Mouse (Mus musculus) midbrain, embryonic 14.5 days (tissue): Measurements from ENCODE around the gene Slc41a1. TPM values are rescaled to one million over a fixed set of nuclear protein-coding genes. Genes with fewer than 3 reads are reported as not detected.

Source experiments
- ATAC-seq: fragments of 200-750 bp; cut with Nextera tagmentation; 2 replicates; pipeline ENCODE4 v1.8.0; 2017; ENCODE audit warnings: moderate number of reproducible peaks, moderate library complexity; ENCODE audit not compliant: low FRiP score, low TSS enrichment
- DNase-seq: peaks from one replicate; pipeline ENCODE4 v3.0.0-alpha.2; 2015
- H3K27ac ChIP-seq: fragments of 300-500 bp; sonication (generic); replicated peaks from 2 replicates; pipeline ENCODE4 v1.5.1; 2014; ENCODE audit warnings: mild to moderate bottlenecking, low read depth, low read length, moderate library complexity
- H3K27me3 ChIP-seq: fragments of 300-500 bp; sonication (generic); 2 replicates; pipeline ENCODE4 v1.6.1; 2014; ENCODE audit warnings: low read length, control low read depth, mixed read lengths; ENCODE audit not compliant: control insufficient read depth, insufficient read depth
- H3K36me3 ChIP-seq: fragments of 300-500 bp; sonication (generic); 2 replicates; pipeline ENCODE4 v1.6.1; 2014; ENCODE audit warnings: low read length, control low read depth; ENCODE audit not compliant: control insufficient read depth, insufficient read depth
- H3K4me1 ChIP-seq: fragments of 300-500 bp; sonication (generic); 2 replicates; pipeline ENCODE4 v1.6.1; 2014; ENCODE audit warnings: mild to moderate bottlenecking, antibody characterized with exemption, low read length, control low read depth; ENCODE audit not compliant: control insufficient read depth, insufficient read depth
- H3K4me2 ChIP-seq: fragments of 300-500 bp; sonication (generic); 2 replicates; pipeline ENCODE4 v1.6.1; 2014; ENCODE audit warnings: mild to moderate bottlenecking, low read length, moderate library complexity
- H3K4me3 ChIP-seq: fragments of 300-500 bp; sonication (generic); replicated peaks from 2 replicates; pipeline ENCODE4 v1.5.1; 2014; ENCODE audit warnings: low read depth, low read length
- H3K9ac ChIP-seq: fragments of 300-500 bp; sonication (generic); replicated peaks from 2 replicates; pipeline ENCODE4 v1.6.1; 2014; ENCODE audit warnings: mild to moderate bottlenecking, low read length, moderate library complexity
- H3K9me3 ChIP-seq: fragments of 300-500 bp; sonication (generic); 2 replicates; pipeline ENCODE4 v1.6.1; 2016; ENCODE audit warnings: low read length, control low read depth, mixed read lengths; ENCODE audit not compliant: control insufficient read depth
- WGBS: fragments of 180-500 bp; shearing (Covaris S2); extraction: QIAGEN DNeasy Blood & Tissue Kit; methylation state at CpG from one replicate; pipeline ENCODE4 v1.1.7; 2014; 5-methylcytosine and 5-hydroxymethylcytosine counted together
- polyA plus RNA-seq: library from polyadenylated mRNA; unstranded; fragments of >200 nt; fragmentation: Nextera tagmentation; extraction: Ambion mirVana; gene quantifications from 2 replicates; pipeline ENCODE4 v1.2.1, GENCODE M21; 2014

Gene Slc41a1
- polyA plus RNA-seq: 7.5 and 12.9 TPM in 2 replicates

DNA sequence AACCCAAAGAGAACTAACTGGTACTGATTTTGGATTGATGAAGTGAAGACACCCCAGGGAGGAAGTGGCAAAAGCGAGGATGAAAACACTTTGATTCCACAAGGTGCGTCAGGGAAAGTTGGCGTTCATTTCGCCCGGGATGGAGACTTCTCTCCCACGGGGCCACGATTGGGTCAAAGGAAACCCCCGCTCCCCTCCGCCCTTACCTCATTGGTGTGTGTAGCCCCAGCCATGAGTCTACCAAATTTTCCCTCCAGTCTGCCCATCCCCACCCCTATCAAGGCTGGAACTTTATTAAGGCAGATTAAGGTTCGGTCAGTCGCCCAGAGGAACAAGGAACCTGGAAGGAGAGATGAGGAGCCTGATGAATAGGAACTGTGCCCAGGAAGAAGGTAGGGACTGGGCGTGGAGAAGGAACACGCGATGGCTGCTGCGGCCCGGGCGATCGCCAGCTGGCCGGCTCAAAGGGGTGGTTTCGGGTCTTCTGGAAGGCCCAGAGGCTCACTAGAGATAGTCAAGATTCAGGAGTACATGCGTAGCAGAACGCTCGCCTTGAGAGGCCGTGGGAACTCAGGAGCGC is at the start of gene Slc41a1:
TSS of gene Slc41a1 (plus strand) at position 287 of the 580 bp plus-strand sequence.
- Histone ChIP-seq H3K9ac (peak within 1 kb of the TSS; percentile 73), H3K9me3 (no peaks in the 10 kb centered on the region), H3K27ac (peak within 1 kb of the TSS; percentile 79), H3K4me1 (peaks cover 22% of the 10 kb centered on the region; the same call in 1 of the 2 replicates), H3K36me3 (peaks cover 8% of the 10 kb centered on the region; the same call in 1 of the 2 replicates), H3K4me3 (peak within 1 kb of the TSS; percentile 87), H3K27me3 (no peaks in the 10 kb centered on the region), H3K4me2 (peak within 1 kb of the TSS; percentile 86)
- 4% methylated on average over 25 of the region's 25 CpGs for WGBS
- peak; percentile 24 for ATAC-seq
- no peak for DNase-seq

DNA sequence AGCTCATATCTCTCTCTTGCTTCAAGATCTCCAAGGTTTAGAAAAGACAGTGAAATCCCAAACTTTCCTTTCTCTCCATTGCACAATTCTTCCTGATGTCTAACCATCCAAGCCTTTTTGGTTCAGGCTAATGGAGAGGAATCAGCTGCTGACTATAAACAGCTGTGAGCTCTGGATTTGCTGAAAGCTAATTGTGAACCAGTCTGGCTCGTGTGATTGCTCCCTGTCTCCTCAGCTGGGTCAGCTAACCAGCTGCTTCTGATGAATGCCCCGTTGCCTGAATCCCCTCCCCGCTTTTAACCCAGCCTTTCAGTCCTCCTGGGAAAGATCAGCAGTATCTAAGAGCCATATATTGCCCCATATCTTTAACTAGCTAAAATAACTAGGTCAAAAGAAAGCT is 32.7 kb upstream of the Slc41a1 start:
- H3K4me3 ChIP-seq: no peak overlapping the region
- H3K36me3 ChIP-seq: no peaks in the 10 kb centered on the region
- no peak overlapping the region for H3K4me2 ChIP-seq
- H3K4me1 ChIP-seq: no peaks in the 10 kb centered on the region
- H3K9me3 ChIP-seq: no peaks in the 10 kb centered on the region
- H3K9ac ChIP-seq: no peak overlapping the region
- 31% methylated on average over 3 of the region's 3 CpGs for WGBS
- no peak for ATAC-seq
- H3K27me3 ChIP-seq: no peaks in the 10 kb centered on the region
- DNase-seq: peak; percentile 28
- H3K27ac ChIP-seq: no peak overlapping the region

DNA sequence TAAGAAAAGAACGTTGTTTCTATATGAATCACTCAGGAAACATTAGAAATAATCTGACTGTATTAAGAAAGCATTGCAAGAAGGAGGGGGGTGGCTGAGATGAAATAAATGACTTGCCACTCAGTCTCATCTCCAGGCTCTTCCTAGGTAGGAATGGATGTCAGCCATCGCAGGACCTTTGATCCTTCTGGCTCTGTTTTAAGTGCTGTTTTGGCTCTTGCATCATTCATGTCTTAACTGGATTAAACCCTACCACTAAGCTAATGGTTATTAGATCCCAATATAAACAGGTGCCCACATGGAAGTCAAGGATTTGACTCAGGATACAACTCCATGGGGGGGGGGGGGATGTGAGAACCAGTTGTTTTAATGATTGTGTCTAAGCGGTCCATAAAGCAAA is 32.1 kb upstream of the Slc41a1 start:
- Histone ChIP-seq H3K9me3 (no peaks in the 10 kb centered on the region), H3K27ac (no peak overlapping the region), H3K4me2 (no peak overlapping the region), H3K36me3 (no peaks in the 10 kb centered on the region), H3K4me3 (no peak overlapping the region), H3K4me1 (no peaks in the 10 kb centered on the region), H3K9ac (no peak overlapping the region), H3K27me3 (no peaks in the 10 kb centered on the region)
- WGBS: 87% methylated on average over 3 of the region's 3 CpGs
- ATAC-seq (no peak), DNase-seq (no peak)

DNA sequence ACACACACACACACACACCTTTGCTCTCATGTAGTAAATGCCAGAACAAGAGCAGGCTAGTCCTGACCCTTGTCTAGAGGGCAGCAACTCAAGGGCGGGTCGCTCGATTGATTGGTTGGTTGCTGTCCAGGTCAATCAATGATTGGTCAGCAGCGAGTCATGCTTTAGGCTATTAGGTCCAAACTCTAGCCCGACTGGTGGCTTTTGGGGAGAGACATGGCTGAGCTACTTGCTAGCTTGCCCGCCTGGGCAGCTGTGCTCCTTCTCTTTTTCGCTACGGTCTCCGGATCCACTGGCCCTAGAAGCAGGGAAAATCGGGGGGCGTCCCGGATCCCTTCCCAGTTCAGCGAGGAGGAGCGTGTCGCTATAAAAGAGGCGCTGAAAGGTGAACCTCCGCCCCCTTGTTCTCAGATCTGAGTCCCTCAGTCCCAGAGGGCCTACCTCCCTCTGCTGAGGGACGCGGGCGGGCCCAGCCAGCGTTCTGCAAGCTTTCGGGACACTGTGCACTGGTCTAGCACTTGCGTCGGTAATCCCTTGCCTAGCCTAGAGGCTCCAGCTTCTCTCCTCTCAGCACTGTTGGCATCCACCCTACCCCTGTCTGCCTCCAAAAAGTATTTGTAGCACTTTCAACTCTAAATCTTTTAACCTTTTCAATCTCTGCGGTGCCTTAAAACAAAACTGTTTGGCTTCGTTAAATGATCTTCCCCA is 29.9 kb upstream of the Slc41a1 start, which contains the start of gene Pm20d1:
TSS of gene Pm20d1 (plus strand) at position 180 of the 708 bp plus-strand sequence.
- Histone ChIP-seq H3K27me3 (no peaks in the 10 kb centered on the region), H3K36me3 (no peaks in the 10 kb centered on the region), H3K9me3 (no peaks in the 10 kb centered on the region), H3K4me3 (peak within 1 kb of the TSS; percentile 17; the same call in 1 of the 2 replicates), H3K4me2 (peak within 1 kb of the TSS; percentile 52), H3K9ac (peak within 1 kb of the TSS; percentile 34; the same call in 1 of the 2 replicates), H3K27ac (no peak within 1 kb of the TSS), H3K4me1 (no peaks in the 10 kb centered on the region)
- WGBS: 7% methylated on average over 26 of the region's 26 CpGs
- DNase-seq (peak; percentile 39), ATAC-seq (no peak)

DNA sequence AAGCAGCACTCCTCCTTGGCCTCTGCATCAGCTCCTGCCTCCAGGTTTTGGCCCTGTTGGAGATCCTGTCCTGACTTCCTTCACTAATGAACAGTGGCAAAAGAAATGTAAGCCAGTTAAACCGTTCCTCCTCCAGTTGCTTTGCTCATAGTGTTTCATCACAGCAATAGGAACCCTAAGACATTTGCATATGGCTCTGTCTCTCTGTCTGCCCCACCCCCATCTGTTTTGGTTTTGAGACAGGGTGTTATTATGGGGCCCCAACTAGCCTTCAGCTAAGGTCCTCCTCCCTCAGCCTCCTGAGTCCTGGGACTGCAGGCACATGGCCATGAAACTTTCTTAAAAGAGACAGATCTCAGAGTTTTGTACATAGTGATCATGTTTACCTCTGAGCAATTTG is 27.3 kb upstream of the Slc41a1 start:
- DNase-seq: no peak
- Histone ChIP-seq H3K9me3 (no peaks in the 10 kb centered on the region), H3K27me3 (no peaks in the 10 kb centered on the region), H3K4me1 (no peaks in the 10 kb centered on the region), H3K9ac (no peak overlapping the region), H3K27ac (no peak overlapping the region), H3K4me2 (no peak overlapping the region), H3K36me3 (no peaks in the 10 kb centered on the region), H3K4me3 (no peak overlapping the region)
- WGBS: 65% methylated on average over 1 of the region's 1 CpGs
- no peak for ATAC-seq

DNA sequence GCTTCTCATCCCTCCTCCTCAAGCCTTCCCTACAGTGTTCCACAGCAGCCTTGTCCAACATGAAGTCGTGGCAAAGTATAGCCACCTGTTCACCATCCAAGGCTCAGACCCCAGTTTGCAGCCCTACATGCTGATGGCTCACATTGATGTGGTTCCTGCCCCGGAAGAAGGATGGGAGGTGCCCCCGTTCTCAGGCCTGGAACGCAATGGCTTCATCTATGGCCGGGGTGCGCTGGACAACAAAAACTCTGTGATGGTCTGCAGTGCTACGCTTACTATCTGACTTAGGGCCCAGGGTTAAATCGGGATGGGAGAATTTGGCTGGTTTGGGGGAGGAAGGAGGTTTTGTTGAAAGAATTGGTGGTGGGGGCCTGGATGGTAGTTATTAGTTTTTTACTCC is 26.2 kb upstream of the Slc41a1 start:
- Histone ChIP-seq H3K36me3 (no peaks in the 10 kb centered on the region), H3K9me3 (no peaks in the 10 kb centered on the region), H3K27ac (no peak overlapping the region), H3K4me2 (no peak overlapping the region), H3K9ac (no peak overlapping the region), H3K4me1 (no peaks in the 10 kb centered on the region), H3K27me3 (no peaks in the 10 kb centered on the region), H3K4me3 (no peak overlapping the region)
- WGBS: 95% methylated on average over 8 of the region's 8 CpGs
- no peak for DNase-seq
- ATAC-seq: no peak

DNA sequence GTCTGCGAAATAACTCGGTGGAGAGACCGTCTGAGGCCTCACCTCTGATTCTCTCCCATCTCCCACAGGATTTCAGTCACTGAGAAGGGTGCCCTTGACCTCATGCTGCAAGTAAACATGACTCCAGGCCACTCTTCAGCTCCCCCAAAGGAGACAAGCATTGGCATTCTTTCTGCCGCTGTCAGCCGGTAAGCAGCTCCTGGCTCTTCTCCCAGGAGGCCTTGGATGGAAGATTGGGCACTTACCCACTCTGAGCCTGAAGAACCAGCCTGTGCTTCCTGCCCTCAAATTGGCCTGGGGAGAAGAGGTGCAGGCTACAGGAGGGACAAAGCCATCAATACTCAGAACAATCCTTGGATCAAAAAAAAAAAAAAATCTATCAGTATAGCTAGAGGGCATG is 24.6 kb upstream of the Slc41a1 start:
- H3K9ac ChIP-seq: no peak overlapping the region
- ATAC-seq (no peak), DNase-seq (no peak)
- 90% methylated on average over 5 of the region's 5 CpGs for WGBS
- no peaks in the 10 kb centered on the region for H3K4me1 ChIP-seq
- no peaks in the 10 kb centered on the region for H3K9me3 ChIP-seq
- H3K4me2 ChIP-seq: no peak overlapping the region
- H3K36me3 ChIP-seq: no peaks in the 10 kb centered on the region
- H3K27ac ChIP-seq: no peak overlapping the region
- H3K4me3 ChIP-seq: no peak overlapping the region
- H3K27me3 ChIP-seq: no peaks in the 10 kb centered on the region

DNA sequence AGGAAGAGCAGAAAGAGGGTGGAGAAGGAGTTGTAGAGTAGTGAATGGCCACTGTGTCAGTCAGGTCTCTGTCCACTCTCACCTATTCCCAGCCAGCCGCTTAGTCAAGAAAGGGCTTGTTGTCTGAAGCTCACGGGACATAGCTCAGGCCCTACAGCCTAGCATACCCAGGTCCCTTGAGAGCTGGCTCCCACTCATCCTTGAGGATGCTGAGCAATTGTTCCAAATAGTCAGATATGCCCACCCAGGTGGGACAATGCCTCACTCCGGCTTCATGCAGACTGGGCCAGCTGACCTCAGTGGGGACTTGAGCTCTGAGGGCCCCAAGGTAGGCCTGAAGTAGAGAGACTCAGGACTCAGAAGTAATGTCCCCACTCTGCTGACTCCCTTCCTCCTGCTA is 23.1 kb upstream of the Slc41a1 start:
- Histone ChIP-seq H3K4me1 (no peaks in the 10 kb centered on the region), H3K4me2 (no peak overlapping the region), H3K27me3 (no peaks in the 10 kb centered on the region), H3K9ac (no peak overlapping the region), H3K27ac (no peak overlapping the region), H3K9me3 (no peaks in the 10 kb centered on the region), H3K4me3 (no peak overlapping the region), H3K36me3 (no peaks in the 10 kb centered on the region)
- DNase-seq: no peak
- WGBS: 93% methylated on average over 3 of the region's 3 CpGs
- ATAC-seq: no peak

DNA sequence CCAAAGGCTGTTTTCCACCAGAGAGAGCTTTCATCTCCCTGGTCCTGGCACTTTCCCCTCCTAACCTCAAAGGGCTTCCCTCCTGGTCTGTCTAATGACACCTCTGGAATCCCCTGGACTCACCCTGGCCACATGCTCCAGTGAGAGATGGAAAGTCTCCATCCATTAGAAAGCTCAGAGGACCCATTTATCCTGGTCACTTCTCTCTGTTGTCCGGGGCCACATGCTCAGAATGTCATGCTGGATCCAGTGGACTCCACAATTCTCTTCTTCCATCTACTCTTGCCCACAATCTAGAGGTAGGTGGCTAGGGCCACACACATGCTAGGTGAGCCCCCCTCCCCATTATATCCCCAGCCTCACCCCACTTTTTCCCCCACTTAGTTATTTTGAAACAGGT is 18.3 kb upstream of the Slc41a1 start:
- Histone ChIP-seq H3K4me1 (no peaks in the 10 kb centered on the region), H3K9me3 (no peaks in the 10 kb centered on the region), H3K27ac (no peak overlapping the region), H3K4me2 (no peak overlapping the region), H3K4me3 (no peak overlapping the region), H3K36me3 (no peaks in the 10 kb centered on the region), H3K9ac (no peak overlapping the region), H3K27me3 (no peaks in the 10 kb centered on the region)
- 88% methylated on average over 1 of the region's 1 CpGs for WGBS
- ATAC-seq: no peak
- DNase-seq: no peak
